Mouse (Mus musculus): Measurements from ENCODE around the gene Ptpn3.

Ptpn3 gene

DNA sequence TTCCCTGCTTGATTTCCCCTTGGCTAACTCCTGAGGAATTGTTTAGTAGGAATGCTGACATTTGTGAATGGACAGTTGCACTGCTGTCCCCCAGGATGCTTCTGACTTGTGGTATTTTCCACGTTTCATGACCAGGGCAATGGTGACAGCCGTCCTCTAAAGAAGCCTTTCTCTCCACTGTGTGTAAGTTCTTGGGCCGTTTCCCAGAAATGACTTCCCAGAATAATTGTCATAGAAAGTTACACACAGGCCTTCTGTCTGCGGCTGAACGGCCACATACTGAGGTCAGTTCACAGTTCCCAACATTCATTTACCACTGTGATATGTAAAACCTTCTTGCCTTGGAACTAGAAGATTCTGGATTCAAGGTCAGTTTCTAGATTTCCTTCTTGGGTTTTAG is 129.8 kb downstream of the Ptpn3 start:
- in situ Hi-C loops (cut with MseI, MboI): no loop called here

DNA sequence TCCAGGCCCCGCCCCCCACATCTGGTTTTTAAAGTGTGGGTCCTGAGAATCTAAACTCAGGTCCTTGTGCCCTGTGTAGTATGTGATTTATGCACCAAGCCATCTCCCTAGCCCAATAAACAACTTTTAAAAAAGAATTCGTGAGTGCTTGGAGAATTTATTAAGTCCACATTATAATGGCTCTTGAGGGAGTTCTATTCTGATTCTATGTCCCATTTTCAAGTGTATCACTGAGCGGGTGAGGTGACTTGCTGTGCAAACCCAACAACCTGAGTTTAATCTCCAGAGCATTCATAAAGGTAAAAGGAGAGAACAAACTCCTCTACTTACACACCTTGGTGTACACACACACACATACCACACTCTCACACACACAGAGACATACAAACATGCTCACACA is 133.0 kb downstream of the Ptpn3 start:
- in situ Hi-C loops (cut with MseI, MboI): no loop called here

DNA sequence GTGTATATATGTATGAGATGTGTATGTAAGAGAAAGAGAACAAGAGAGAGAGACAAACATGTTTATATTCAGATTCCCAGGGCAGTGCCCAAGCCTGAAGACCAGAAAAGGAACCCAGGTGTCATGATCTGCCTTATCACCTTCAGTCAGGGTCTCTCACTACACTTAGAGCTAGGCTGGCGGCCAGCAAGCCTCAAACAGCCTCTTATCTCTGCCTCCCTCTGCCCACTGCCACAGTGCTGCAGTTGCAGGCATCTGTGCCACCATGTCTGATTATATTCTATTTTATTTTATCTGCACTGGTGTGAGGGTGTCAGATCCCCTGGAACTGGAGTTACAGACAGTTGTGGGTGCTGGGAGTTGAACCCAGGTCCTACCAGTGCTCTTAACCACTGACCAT is 133.4 kb downstream of the Ptpn3 start:
- in situ Hi-C loops (cut with MseI, MboI): no loop called here

DNA sequence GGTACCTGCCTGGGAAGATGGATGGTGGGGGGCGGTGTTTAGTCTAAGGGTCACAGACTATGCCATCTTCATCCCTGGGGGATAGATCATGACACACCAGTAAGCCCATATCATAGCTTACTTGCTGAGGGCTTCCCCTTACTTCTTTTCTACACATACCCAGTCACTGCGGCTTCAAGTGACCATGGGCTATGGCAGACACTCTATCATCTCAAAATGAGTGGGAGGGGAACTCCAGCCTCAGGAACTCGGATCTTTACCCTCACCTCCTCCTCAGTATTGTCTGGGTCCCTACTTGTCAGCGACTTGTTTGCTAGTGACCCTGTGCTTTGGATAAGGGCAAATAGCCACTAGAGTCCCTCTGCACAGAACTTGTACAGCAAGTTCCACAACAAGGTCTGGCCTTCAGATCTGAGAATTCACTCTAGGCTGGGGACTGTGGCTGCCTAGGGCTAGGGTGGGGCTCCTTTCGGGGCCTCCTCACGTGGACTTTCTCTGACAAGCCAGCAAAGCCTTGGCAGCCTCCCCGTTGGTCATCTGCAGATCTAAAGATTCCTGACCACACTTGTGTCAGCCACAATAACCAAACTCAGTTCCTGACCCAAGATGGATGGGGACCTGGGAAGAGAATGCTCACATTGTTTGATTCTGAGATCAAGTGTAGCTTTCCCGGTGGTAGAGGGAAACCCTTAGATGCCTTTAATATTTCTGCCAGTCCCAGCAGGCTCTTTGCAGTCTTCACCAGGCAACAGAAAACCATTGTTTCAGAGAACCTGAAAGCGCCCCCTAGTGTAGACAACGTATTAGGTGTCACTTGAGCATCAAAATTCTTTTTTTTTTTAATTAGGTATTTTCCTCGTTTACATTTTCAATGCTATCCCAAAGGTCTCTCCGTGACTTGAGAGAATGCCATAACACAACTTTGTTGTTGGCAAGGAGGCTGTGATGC is 134.4 kb downstream of the Ptpn3 start:
- in situ Hi-C loops (cut with MseI, MboI): no loop called here

DNA sequence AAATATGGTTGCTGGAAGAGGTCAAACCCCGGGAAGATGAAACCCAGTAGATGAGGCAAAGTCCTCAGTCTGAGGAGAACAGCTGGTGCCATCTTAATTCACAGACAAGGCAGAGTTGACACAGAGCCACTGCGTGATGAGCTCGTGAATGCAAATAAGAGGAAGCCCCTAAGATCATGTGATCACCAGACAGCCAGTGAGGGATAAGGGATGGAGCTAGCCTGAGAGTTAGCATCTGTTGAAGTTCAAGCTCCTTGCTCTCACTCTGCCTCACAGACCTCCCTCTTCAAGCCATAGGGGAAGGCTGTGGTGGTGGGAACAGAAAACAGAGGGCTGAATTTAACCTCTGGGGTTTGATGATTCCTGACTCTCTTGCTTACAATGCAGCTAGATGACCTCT is 136.0 kb downstream of the Ptpn3 start:
- in situ Hi-C loops (cut with MseI, MboI): no loop called here

DNA sequence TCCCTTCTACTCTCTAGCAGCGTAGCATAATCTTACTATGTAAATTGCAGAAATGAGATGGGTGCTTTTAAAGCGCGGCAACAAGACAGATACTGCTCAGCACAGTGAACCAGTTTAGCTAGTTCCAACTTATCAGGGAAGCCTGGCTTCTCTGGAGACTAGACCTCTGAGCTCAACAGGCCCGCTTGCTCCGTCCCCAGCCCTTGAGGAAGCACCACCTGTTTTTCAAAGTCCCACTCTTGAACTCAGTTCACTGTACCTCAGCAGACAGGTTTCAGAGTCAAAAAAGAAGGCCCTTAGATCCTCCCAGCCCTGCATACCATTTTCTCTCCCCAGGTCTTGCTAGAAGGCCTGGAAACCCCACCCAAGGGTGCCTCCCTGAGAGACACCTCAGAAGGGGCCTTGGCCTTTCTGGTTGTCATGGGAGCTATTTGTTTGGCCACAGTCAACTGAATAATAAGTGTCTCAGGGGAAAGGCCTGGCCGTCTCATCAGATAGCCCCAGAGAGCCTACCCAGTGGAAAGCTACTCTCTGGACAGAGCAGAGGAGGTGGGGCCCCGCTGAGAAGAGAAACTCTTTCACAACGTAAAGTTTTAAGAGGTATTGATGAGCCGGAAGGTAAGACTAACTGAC is 136.9 kb downstream of the Ptpn3 start:
- in situ Hi-C loops (cut with MseI, MboI): no loop called here

DNA sequence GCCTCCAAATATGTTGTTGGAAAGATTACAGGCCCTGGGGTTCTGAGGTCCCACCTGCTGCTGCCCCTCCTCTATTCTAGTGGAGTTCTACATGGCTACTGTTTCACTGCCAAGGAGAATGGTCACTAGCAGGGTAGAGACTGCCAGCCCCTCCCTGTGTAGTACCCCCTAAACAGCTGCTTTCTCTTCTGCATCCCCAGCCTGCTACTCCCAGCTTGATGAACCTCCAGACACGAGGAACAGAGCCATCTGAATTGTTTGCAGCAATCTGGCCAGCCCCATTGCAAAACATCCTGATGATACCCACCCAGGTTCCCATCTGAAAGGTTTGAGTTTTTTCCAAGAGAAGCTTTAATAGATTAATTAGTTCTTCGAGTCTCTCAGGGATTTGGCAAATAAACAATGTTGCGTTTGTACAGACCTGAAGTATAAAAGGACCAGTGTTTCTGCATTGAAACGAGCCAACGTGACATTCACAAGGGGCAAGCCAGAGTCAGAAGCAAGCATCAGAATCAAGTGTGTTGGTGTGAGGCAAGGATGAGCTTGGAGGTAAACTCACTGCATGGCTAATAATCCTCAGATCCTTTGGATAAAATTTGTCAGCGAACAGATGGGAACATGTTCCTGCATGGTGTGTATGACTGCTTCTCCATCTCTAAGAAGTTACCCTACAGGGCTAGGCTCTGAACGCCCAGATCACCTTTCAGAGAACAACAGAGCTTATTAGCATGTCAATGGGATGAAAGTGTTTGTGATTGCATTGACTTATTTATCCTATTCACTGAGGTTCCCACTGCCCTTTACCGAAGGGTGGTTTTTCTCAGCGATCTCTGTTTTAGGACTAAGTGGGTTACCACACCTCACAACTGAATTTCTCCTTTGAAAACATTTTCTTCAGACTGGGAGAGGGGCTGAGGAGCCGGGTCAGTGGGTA is 138.6 kb downstream of the Ptpn3 start:
- in situ Hi-C loops (cut with MseI, MboI): no loop called here

DNA sequence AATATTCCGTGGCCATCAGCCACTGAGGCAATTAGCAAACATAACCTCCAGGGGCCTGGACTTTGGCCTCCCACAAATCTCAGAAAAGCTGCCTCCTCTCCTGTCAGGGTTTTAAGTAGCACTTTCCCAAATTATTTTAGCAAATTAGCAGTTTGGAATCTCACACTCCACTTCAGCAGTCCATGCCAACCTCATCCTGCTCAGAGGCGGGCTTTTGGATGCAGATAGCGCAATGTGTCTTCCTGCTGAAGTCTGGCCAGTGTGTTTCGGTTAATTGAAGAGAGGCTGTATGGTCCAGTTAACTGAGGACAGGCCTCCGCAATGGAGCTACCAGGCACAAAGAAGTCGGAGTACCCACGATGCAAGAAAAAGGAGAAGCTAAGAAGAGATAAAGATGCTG is 141.1 kb downstream of the Ptpn3 start:
- in situ Hi-C loops (cut with MseI, MboI): no loop called here

DNA sequence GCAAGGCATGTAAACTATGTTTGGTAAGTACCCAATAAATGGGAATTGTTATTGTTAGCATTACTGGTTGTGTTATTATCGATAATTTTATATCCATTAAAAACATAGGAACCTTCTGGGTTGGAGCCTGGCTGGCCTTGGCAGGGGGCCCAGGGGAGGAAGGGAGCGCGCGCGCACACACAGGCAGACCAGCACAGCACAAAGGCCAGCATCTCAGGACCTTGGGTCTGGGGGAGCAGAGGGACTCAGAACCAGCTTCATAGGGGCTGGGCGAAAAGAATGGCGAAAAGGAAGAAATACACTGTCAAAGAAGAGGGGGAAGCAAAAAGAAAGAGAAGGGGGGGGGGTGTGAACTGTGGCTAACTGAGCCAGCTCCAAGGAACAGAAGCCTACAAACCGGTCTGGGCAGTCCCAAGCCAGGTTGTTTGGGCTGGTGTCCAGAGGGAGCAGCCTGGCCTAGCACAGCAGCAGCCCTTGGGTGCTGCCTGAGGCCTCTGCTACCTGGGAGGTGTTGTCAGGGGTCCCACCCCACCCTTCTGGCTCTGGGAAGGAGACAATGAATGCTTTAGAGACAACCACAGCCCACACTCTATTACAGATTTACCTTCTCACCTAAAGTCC is 145.0 kb downstream of the Ptpn3 start:
- in situ Hi-C loops (cut with MseI, MboI): no loop called here

DNA sequence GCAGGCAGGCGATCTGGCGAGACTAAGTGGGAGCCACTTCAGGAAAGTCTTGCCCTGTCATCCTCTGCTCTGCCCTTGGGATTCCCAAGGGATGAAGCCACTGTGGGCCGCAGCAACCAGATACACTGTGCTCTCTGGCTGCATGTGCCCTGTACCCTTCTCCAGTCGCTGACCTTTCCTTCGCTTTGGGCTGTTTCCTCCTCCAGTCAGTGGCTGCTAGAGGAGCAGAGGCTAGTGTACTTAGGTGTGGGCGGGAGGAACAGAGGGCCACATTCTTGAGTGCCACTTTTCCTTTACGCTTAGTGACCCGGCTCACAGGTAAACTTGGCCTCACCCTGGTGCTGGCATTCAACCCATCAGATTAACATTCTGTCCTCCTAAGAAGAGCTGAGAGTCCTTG is 147.8 kb downstream of the Ptpn3 start:
- in situ Hi-C loops (cut with MseI, MboI): no loop called here

DNA sequence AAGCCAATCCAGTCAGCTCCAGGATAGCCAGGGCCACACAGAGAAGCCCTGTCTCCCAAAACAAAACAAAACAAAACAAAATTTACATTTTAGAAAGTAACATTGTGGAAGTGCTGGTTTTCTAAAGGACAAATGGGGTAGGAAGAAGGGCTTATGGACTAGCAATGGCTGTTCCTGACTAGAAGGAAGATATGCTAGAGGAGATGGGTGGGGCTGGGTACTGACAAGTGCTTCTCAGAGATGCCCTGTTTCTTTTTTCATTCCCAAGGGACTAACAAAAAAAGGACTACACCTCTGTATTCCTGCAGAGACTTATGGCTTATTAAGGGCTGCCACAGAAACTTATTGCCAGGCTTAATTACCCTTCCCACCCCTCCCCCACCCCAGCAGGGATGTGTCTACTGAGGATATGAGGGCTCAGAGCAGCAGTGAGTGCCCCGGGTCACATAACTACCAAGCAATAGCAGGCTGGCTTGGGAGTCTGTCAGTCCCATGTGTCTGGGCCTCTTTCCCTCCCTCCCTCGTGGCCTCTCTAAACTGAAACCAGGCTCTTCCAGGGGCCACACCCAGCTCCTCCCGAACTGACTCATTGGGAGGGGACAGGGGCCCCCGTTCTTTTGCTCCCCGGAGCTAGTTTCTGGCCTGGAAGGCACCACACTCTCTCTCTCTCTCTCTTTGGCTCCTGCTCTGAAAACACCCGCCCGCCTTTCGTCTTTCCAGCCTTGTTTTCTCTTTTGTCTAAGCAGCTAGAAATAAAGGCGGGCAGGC is 148.4 kb downstream of the Ptpn3 start:
- in situ Hi-C loops (cut with MseI, MboI): no loop called here

DNA sequence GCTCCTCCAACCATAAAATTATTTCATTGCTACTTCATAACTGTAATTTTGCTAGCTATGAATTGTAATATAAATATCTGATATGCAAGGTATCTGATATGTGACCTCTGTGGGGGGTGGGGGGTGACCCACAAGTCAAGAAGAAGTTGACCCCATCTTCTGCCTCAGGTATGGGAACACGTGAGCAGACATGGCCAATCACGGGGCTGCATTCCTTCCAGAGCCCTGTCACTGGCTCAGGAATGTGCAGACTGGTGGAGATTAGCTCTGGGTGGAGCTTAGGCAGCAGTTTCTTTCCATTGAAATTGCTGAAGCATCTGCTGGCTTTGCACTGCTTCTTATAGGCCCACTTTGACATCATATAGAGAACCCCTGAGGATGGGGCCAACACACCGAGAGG is 153.5 kb downstream of the Ptpn3 start:
- in situ Hi-C loops (cut with MseI, MboI): loop anchor here (10.0 kb wide), 2 partner anchors 123 to 133 kb away; no protein-coding TSS in a partner anchor

DNA sequence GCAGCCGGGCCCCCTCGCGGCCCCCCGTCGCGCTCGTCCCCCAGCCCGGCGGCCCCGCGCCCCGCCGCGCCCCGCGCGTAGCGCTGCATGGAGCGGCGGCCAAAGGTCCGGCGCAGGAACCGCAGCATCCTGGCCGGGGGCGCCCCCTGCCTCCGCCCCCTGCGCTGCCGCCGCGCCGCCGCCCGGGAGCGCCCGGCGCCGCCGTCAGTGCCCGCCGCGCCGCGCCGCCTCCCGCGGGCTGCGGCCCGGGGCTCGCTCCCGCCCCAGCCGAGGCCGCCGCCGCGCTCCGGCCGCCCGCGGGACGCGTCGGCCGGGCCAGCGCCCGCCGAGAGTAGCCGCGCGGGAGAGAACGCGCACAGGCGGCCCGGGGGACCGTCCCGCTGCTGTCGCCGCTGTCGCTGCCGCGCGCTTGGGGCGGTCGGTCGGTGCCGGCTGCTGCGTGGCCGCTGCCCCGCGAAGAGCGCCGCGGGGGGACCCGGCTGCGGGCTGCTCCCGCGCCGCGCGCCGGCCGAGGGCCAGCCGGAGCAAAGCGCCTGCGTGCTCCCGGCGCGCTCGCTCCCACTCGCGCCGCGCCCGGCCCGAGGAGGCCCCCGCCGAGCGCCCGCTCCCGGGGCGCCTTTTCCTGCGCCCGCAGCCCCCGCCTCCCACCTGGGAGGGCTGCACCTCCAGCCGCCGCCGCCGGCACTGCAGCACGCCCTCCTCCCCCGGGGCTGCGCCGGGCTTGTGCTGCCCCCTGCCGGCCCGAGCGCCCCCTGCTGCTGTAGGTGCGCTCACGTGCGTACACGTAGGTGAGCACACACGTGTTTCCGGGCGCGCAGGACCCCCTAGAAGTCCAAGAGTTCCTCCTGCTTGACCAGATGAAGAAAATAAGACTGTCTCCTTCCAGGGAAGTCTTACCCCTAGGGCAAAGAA is 158.4 kb downstream of the Ptpn3 start, which contains the start of gene Epb41l4b:
Gene Epb41l4b, minus strand, starts transcription at position 412 of the 912 bp plus-strand sequence.
- in situ Hi-C loops (cut with MseI, MboI): loop anchor here (10.0 kb wide), 2 partner anchors 118 to 128 kb away; no protein-coding TSS in a partner anchor

DNA sequence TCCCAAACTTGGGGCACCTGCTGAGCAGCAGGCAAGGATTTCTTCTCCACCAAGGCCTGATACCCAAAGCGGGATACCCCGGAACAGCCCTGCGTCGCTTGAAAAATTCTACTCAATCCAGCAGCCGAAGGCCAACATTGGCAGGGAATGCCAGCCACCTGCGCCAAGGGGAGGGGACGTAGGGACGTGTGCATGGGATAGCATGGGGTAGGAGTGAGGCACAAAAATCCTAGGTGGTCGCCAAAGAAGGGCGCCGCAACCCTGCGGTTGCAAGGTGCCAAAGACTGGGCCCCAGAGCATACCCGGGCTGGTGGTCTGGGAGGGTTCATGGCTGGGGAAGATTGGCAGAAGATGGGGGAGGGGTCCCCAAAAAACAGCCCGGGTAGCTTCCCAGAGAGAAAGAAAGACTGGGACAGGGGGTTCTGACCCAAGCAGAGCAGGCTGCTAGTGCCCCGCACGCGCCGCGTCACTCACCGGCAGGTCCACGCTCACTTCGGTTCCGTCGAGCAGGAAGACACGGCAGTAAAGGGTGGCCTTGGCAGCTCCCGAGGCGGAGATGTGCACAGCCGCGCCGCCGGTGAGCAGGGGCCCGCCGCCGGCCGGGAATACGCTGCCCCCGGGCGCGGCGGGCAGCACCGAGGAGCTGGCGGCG is 159.1 kb downstream of the Ptpn3 start:
- in situ Hi-C loops (cut with MseI, MboI): loop anchor here (10.0 kb wide), 2 partner anchors 118 to 128 kb away; no protein-coding TSS in a partner anchor

DNA sequence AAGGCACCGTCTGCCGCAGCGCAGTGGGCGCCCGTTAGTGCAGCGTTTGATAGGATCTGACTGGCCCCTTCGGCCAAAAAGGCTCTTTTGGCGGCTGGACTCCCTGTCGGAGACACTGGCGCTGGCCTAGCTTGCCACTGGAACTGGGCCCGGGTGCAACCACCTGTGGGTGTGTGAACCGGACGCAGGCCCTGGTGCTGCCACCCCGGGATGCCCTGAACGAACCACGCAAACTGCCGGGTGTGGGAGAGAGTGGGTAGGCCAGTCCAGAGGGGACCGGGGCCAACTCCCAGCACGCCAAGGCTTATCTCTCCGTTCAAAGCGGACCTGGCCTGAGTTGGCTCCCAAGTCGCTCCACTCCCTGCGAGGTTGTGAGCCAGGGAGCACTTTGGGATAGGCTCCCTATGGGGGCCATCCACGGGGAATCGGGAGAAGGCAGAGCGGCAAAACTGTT is 159.7 kb downstream of the Ptpn3 start:
- in situ Hi-C loops (cut with MseI, MboI): loop anchor here (10.0 kb wide), 2 partner anchors 117 to 127 kb away; no protein-coding TSS in a partner anchor

DNA sequence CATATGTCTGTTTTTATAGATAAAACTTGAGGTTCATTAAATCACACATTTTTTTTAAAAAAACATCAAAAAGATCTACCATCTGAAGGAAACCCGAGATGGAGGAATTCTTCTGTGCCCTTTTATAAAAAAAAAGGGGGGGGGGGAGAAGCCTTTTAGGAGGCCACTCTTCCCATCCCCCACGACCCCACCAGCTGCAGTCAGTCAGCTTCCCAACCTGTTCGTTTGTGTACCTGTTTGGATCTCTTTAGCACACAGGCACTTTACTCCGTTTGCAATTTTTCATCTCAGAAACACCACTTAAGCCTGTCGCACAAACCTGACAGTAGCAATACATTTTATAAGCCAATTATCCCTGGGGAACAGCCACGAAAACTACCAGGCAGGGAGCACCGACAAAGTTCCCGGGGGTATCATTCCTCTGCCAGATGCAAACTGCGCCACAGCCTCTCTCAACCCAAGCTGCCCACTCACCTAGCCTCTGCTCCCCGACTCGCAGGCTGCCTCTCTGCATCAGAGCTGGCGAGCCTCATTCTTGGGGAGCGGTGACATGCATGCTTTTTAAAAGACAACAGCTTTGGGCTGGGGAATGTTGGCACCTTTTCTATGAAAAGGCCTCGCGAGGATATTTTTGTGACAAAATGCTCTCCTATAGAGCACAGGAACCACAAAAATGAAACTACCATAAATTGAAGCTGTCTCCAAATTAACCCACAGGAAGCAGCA is 160.5 kb downstream of the Ptpn3 start:
- in situ Hi-C loops (cut with MseI, MboI): loop anchor here (10.0 kb wide), 2 partner anchors 116 to 126 kb away; no protein-coding TSS in a partner anchor

Measured in mouse trophoblast stem cell (cell line).